Mouse (Mus musculus) forelimb bud, embryonic 11.5 days (tissue): ENCODE results near the gene 4930442H23Rik.
"Not testable (repeated sequence)": the region's sequence is repeated elsewhere in the genome, so short reads cannot be mapped to it uniquely, and the experiment has no call there.

Experiments used
- DNase-seq: peaks from one replicate; pipeline ENCODE4 v3.0.0-alpha.2; 2012; ENCODE audit warnings: low read depth, low spot score

Gene 4930442H23Rik

GRCm38 (mm10) chr10:81183805-81184204 is at the start of gene 4930442H23Rik:
TSS of gene 4930442H23Rik (minus strand) at chr10:81183849.
- DNase-seq: no peak

GRCm38 (mm10) chr10:81233226-81233585 is 49.6 kb upstream of the 4930442H23Rik start:
- no peak for DNase-seq

DNA sequence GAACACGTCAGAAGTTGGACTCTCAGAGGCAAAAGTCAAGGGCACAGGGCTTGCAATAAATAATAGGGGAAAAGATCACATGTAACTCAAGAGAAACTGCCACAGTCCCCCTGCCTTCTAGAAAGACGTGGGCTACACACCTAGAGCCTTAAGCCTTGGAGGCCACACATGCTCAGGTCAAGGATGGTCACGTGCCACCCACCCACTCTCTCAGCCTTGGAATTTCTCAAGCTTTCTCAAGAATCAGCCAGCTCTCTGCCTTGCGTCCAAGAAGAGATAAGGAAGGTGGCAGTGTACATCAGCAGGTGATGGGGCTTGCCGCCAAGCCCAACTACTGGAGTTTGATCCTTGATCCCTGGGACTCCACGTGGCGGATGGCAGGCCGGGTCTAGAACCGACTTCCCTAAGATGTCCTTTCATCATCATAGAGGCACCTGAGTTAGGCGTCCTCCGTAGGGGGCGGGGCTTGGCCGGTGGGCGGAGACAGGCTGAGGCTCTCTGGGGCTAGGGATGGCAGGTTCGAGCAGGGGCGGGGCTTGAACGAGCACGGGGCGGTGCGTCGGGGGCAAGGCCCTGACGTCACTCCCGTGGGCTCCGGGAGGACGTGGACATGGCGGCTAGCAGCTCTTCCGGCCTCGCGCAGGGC is 49.1 kb upstream of the 4930442H23Rik start, which contains the start of gene Zfr2:
Gene Zfr2 (plus strand): TSS at position 576 of the 646 bp plus-strand sequence.
- DNase-seq: peak; percentile 80

DNA sequence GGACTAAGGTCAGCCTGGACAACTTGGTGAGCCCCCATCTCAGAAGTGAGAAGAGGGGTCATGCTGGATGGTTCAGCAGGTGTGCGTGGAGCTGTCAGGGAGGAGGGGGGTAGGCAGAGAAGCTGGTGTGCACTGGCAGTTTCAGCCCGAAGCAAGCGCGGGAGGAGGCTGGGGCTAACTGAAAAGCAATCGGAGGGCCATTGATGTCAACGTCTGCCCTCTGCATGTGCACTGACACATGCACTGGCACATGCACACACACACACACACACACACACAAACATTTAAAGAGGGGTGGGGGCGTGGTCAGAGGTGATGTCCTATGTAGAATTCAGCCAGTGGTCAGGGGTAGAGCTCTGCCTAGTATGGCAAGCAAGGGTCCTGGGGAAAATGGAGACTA is 47.8 kb upstream of the 4930442H23Rik start:
- no peak for DNase-seq

DNA sequence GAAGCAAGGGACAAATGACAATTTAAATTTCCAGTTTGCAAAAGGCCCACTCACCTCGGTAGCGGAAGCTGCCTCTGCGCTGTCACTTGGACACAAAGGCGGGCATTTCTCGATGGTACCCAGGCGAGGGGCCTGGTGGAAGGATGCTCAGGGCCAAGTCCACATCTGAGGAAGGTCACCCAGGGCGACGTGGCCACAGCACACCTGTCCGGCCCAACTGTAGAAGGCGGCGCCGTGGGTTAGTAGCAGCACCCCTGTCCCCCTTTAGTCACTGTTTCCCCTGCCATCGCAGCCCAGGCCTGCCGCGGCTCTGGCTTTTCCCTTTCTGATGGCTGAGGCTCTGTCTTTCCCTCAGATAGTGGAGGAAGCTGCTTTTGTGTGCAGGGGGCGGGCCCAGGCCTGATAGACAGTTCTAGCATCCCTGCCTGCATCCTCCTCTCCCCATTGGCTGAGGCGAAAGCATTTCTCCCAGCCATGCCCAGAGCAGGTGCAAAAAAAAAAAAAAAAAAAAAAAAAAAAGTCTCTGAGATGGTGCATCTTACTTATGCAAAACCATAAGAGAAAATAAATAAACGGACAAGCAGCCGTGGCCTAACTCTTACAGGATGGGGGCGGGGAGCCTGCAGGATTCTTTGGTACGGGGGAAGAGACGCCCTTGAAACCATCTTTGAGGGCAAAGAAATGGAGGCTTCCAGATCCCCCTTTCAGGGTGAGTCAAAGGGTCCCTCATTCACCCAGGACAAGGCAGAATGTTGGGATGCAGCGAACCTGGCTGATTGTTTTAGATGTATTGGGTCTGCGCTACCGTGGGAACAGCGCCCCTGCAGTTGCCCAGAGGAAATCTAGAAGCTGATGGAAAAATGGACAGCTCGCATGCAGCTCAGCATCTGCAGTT is 47.0 kb upstream of the 4930442H23Rik start, which contains the start of gene Atcay:
Gene Atcay (minus strand): TSS at position 396 of the 895 bp plus-strand sequence.
- peak; percentile 33 for DNase-seq

DNA sequence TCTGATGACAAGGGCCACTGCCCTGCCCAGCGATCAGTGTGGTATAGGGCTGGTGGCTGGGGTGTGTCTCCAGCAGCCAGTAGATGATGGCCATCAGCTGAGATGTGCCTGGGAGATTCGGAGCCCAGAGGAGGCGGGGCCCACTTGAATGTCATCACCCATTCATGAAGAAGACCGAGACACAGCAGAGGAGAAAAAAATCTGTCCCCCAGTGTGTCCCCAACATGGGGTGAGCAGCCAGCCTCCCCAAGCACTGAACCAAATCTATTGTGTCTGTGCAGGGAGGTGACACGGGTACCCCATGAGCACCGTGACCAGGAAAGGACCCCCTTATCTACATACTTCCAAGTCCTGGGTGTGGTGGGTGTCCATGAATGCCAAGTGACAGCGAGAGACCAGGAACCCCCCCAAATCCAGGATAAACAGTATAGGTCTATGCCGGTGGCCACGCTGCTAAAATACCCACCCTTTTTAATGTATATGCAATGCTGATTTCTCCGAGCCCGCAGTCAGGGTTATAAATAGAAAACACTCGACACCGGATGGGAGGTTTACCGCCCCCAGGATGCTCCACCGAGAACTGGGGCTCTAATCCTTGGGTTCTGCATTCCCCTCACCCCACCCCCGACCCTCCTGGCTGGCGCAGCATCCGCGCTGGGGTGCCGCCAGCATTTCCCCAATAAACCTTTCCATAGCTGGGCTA is 46.2 kb upstream of the 4930442H23Rik start:
- no peak for DNase-seq

DNA sequence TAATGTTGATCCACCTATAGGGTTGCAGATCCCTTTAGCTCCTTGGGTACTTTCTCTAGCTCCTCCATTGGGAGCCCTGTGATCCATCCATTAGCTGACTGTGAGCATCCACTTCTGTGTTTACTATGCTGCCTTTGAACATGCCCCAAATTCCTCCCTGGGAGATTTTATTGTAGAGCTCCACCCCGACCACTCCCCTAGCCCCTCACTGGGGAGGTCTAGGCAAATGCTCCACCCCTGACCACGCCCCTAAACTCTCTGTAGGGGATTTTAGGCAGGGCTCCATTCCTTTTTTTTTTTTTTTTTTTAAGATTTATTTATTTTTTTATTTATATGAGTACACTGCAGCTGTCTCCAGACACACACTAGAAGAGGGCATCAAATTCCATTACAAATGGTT is 40.1 kb upstream of the 4930442H23Rik start:
- not testable (repeated sequence) for DNase-seq

DNA sequence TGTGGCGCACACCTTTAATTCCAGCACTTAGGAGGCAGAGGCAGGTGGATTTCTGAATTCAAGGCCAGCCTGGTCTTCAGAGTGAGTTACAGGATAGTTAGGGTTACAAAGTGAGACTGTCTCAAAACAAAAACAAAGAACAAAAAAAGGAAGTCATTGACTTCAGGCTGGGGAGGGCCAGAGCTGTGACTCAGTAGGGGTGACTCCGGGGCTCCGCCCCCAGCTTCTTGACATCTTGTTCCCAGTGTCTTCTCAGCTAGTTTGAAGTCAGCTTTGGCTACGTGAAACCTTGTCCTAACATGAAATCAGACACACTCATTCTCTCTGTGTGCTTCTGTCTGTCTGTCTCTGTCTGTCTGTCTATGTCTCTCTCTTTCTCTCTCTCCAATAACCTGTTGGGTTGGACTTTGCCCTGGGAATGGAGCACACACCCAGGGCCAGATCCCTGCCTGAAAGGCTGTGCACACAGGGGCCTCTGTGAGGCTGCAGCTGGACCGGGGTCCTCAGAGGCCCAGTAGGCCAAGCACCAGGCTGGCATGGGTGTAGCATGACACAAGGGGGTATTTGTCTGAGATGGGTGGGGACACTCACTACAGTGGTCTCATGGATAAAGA is 37.9 kb upstream of the 4930442H23Rik start:
- no peak for DNase-seq

- DNase-seq: peak; percentile 49
These were observed 34.3 kb upstream of the 4930442H23Rik start for GRCm38 (mm10) chr10:81217964-81218363.

GRCm38 (mm10) chr10:81217267-81217666 is 33.6 kb upstream of the 4930442H23Rik start:
- not testable (repeated sequence) for DNase-seq

DNA sequence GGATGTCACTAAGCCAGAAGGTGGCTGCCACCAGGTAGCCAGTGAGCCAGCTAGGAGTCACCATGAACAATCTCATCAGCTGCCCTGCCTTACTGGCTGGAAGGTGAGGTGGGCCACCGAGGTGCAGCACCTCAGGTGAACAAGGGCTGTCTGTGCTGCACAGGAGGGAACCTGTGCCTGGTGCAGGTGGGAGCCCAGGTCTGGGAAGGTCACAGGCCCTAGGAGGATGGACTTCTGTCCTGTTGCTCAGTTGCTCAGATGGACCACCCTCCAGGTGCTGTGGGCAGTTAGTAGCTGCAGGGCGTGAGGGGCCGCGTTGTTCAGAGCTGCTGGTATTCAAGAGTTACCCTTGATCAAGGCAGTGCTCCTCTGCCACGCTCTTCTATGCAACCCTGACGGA is 33.2 kb upstream of the 4930442H23Rik start:
- DNase-seq: no peak

DNA sequence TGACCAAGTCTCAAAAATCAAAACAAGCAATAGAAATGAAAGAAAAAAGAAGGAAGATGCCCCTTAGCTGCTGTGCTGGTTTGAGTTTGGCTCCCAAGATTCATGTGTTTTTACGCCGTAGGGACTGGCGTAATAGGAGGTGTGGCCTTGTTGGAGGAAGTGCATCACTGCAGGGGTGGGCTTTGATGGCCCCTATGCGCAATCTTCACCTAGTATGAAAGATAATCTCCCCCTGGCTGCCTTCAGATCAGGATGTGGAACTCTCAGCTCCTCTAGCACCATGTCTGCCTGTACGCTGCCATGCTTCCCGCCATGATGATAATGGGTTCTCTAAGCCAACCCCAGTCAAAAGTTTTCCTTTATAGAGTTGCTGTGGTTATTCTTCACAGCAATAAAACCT is 32.6 kb upstream of the 4930442H23Rik start:
- DNase-seq: no peak

- DNase-seq: no peak
These were observed 26.5 kb upstream of the 4930442H23Rik start for GRCm38 (mm10) chr10:81210154-81210553.

DNA sequence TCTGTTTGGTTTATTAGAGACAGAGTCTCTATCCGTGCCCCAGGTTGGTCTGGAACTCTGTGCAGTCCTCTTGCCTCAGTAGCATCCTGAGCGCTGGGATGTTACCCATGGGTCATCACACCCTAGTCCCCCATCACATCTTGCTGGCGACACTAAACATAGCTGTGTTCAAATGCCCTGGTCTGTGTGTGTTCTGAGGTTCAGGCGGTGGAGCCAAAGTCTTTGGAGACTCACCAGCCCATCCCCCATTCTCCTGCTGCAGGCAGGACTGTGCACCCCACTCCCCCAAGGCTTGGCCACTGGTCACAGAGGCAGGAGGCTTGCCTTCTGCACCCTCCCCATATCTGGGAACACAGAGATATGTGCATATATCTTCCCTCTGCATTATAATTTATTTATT is 20.5 kb upstream of the 4930442H23Rik start:
- DNase-seq: no peak

DNA sequence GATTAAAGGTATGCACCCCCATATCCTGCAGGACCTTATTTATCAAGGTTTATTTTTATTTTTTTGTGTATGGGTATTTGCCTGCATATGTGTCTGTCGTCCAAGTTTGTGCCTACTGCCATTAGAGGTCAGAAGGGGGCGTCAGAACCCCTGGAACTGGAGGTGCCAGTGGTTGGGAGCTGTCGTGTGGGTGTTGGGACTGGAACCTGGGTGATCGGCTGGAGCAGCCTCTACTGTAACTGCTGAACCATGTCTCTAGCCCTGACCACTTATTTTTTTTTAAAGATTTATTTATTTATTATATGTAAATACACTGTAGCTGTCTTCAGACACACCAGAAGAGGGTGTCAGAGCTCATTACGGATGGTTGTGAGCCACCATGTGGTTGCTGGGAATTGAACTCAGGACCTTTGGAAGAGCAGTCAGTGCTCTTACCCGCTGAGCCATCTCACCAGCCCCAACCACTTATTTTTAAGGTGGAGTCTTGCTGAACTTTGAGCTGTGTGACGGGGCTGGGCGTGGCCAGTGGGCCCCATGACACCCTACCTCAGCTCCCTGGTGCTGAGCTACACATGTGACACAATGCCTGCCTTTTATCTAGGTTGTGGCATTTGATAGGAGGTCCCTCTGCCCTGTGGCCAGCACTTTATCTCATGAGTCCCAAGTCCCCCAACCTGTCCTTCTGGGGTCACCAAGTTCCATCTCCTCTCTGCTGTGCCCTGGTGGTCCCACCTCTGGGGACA is 19.5 kb upstream of the 4930442H23Rik start:
- DNase-seq: no peak

DNA sequence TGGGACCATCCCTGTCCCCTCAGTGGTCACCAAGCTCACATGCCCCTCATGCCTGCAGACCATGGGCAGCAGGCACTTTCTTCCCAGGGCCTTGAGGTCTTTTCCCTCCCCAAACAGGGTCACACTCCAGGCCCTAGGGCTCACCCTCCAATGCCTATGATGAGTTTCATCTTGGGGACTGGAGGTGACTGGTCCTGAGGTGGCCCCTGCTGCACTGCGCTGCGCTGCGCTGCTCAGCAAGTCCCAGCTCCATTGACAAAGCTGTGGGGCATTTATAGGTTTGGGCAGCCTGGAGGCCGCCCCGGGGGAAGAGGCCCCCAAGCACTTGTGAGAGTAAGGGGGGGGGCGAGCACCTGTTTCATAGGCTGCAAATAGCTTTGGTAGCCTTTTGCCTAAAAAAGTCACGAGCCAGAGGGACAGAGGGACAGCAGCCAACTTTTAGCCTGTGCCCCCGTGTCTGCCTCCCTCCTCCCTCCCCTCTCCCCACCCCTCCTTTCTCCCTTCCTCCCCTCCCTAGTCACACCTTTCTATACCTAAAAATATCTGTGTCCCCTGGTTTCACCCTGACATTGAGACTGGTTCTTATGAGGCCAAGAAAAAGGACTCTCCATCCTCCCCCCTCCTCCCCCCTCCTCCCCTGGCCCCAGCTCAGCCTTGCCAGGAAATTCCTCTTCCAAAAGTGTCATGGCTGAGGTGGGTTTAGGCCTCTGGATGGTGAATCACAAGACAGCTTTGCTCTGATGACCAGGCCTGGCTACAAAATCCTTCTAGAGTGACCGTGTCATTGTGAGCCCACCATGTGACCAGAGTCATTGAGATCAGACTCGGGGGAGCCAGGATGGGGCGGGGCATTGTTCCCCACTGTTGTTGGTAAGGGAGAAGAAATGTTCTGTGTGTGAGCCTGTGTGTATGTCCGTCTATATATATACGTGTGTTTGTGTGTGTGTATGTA is 18.4 kb upstream of the 4930442H23Rik start, which contains the start of gene Nmrk2:
Gene Nmrk2 (minus strand): TSS at position 245 of the 952 bp plus-strand sequence.
- DNase-seq: no peak

DNA sequence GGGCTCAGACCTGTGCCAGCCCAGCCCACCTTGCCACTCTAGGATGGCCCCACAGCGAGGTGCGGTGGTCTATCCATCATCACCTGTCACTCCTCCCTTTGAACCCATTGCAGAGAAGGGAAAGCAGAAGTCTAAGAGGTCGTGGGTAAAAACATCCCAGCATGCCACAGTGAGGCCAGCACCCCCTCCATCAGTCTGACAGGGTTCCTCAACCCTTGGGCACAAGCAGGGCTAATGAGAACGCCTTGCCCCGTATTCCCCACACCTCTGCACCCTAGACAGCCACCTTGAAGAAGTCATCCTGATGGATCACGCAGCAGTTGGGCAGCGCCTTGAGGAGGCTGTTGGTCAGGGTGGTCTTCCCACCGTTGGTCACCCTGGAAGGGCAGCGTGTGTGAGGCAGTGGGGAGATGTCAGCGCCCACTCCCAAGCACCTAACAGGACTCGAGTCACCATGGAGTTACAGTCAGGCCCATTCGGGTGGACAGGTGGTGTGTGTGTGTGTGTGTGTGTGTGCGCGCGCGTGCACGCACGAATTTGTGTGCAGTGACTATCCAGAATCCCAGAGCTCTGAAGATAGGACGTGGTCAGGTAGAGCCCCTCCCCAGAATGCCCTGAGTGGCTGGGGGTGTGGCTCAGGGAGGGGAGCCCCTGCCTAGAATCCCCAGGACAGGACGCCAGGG is 17.1 kb upstream of the 4930442H23Rik start:
- DNase-seq: no peak

GRCm38 (mm10) chr10:81200141-81200540 is 16.5 kb upstream of the 4930442H23Rik start:
- DNase-seq: no peak

DNA sequence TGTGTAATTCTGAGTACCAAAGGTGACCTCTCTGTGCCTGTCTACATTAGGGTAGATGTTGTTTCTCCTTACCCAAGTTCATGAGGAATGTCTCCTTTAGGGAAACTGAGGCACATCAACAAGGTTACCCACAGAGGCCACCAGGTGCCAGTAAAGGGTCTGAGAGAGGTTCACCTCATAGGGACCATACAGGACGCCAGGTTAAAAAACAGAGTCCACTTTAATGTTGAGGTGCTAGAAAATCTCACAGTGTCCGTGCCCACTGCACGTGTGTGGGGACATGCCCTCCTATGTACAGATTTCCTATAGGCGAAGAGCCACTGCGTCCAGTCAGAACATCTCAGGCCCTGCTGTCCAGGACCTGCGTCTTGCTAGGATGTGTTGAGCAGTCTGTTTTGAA is 15.3 kb upstream of the 4930442H23Rik start:
- no peak for DNase-seq
